Mouse (Mus musculus) 3T3-L1 (cell line): ENCODE data around the gene Dhx9.
"Not testable (repeated sequence)": the region's sequence is repeated elsewhere in the genome, so short reads cannot be mapped to it uniquely, and the experiment has no call there.

Experiments
- DNase-seq: peaks from one replicate; pipeline ENCODE4 v3.0.0-alpha.2; 2015; ENCODE audit warnings: low read depth, low spot score

The Dhx9 gene

DNA sequence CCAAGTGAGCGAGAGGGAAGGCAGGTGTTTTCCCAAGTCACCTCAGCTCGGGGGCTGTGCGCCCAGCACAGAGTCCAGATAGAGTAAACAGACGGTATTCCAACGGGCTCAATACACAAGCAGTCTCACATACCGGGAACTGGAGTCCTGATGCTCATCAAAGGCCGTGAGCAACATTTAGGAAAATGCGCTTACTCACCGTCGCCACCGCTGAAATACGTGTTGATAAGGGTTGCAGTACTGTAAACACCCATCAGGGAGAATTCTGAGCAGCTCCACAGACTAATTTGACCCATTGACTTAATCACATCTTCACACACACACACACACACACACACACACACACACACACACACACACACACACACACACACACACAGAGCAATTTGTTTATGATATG is 63.2 kb downstream of the Dhx9 start:
- no peak for DNase-seq

DNA sequence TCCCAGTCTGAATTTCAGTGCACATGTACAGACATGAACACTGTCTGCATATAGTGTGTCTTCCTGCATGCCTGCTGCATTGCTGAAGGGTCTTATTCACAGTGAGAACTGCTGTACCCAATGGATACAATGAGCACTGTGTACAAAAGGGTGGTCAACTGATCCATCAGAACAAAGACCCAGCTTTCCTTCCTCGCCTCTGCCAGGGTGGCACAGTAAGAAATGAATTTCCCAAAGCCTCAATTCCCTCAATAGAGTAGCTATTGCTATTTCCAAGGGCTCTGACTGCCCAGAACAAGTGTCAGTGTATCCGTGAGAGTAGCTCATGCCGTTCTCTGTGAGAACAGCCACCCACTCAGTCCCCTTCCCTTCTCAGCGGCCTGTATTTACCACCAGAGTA is 69.7 kb downstream of the Dhx9 start:
- DNase-seq = not testable (repeated sequence)

GRCm38 (mm10) chr1:153416271-153416832 is 71.1 kb downstream of the Dhx9 start:
- not testable (repeated sequence) for DNase-seq

- DNase-seq = not testable (repeated sequence)
Measured at GRCm38 (mm10) chr1:153415742-153416141, 71.7 kb downstream of the Dhx9 start.

- DNase-seq = no peak
Measured at GRCm38 (mm10) chr1:153414962-153415361, 72.5 kb downstream of the Dhx9 start.

DNA sequence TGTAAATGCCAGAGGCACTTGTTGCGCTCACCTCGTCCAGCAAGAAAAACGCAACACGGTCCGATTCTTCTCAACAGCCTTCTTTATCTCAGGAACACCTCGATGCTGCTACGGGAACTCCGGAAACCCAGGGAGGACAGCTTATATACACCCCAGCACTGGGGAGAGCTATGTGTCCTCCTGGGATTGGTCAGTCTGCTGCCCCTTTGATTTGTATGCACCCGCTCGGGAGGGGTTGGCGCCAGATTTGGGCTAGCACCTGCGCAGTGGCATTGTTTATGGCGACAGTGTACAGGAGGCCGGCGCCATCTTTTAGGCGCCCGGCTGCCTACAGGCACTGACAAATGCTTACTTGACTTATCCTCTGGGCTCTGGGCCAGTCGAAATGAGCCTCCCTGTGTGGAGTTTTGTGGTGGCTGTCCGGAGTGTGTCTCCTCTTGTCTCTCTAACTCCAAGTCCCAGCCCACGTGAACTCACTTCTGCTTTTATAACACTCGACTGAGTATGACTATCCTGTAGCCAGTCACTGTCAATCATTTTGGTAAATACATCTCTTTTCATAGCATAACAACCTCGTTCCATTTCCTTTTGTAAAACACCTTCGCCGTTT is 73.2 kb downstream of the Dhx9 start:
- DNase-seq = not testable (repeated sequence)

- not testable (repeated sequence) for DNase-seq
Measured at GRCm38 (mm10) chr1:153413397-153414020, 74.0 kb downstream of the Dhx9 start.

DNA sequence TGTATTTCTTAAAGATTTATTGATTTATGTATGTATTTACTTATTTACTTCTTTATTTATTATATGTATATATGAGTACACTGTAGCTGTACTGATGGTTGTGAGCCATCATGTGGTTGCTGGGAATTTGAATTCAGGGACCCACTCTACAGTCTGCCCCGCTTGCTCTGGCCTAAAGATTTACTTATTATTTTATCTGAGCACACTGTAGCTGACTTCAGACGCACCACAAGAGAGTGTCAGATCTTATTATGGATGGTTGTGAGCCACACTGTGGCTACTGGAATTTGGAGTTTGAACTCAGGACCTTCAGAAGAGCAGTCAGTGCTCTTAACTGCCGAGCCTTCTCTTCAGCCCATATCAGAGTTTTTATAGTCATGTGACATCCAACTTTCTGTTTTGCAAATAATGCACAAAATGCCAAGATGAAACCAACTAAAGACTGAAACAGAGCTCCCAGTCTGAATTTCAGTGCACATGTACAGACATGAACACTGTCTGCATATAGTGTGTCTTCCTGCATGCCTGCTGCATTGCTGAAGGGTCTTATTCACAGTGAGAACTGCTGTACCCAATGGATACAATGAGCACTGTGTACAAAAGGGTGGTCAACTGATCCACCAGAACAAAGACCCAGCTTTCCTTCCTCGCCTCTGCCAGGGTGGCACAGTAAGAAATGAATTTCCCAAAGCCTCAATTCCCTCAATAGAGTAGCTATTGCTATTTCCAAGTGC is 74.6 kb downstream of the Dhx9 start:
- not testable (repeated sequence) for DNase-seq

DNA sequence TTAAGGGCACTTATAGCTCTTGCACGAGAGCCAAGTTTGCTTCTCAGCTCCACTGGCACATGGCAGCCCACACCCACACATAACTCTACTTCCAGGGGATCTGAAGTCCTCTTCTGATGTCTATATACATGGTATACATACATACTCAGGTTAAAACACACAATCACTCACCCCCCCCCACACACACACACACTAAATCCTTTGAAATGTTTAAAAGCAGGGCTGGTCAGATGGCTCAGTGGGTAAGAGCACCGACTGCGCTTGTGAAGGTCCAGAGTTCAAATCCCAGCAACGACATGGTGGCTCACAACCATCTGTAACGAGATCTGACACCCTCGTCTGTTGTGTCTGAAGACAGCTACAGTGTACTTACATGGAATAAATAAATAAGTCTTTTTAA is 75.7 kb downstream of the Dhx9 start:
- DNase-seq = no peak

DNA sequence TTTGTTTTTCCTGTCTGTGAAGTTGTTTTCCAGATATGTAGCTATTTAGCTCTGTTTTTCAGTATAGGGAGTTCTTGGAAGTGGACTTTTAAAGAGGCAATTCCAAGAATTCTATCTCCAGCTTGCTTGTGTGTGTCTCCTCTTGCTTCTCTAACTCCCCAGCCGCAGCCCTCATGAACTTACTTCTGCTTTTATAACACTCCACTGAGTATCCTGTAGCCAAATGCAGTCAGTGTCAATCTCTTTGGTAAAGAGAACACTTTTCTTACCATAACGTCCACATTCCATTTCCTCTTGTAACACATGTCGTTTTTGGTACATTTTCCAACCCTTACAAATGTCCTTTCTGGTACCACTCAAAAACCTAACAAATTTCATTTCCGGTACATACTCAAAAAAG is 76.5 kb downstream of the Dhx9 start:
- not testable (repeated sequence) for DNase-seq

- not testable (repeated sequence) for DNase-seq
Measured at GRCm38 (mm10) chr1:153408296-153408695, 79.2 kb downstream of the Dhx9 start.

DNA sequence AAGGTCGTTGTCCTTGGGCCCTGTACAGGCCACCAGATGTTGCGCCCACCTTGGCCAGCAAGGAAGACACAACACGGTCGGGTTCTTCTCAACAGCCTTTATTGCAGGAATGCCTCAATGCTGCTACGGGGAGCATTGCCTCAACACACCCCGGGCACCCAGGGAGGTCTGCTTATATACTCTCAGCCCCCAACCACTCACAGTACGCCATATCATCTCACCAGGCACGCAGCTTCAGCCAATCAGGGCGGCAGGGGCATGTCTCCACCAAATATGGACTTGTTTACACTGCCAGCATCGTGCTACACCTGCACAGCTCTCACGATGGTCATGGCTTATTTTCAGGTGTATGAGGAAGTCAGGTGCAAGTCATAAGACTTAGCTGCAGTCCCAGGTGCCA is 79.8 kb downstream of the Dhx9 start:
- not testable (repeated sequence) for DNase-seq
